Mouse (Mus musculus) midbrain, embryonic 14.5 days (tissue): ENCODE measurements around the gene Tmem208. TPM values are rescaled to one million over a fixed set of nuclear protein-coding genes. Genes with fewer than 3 reads are reported as not detected.

Experiments used
- ATAC-seq: fragments of 200-750 bp; cut with Nextera tagmentation; 2 replicates; pipeline ENCODE4 v1.8.0; 2017; ENCODE audit warnings: moderate number of reproducible peaks, moderate library complexity; ENCODE audit not compliant: low FRiP score, low TSS enrichment
- DNase-seq: peaks from one replicate; pipeline ENCODE4 v3.0.0-alpha.2; 2015
- H3K27ac ChIP-seq: fragments of 300-500 bp; sonication (generic); replicated peaks from 2 replicates; pipeline ENCODE4 v1.5.1; 2014; ENCODE audit warnings: mild to moderate bottlenecking, low read depth, low read length, moderate library complexity
- H3K27me3 ChIP-seq: fragments of 300-500 bp; sonication (generic); 2 replicates; pipeline ENCODE4 v1.6.1; 2014; ENCODE audit warnings: low read length, control low read depth, mixed read lengths; ENCODE audit not compliant: control insufficient read depth, insufficient read depth
- H3K36me3 ChIP-seq: fragments of 300-500 bp; sonication (generic); 2 replicates; pipeline ENCODE4 v1.6.1; 2014; ENCODE audit warnings: low read length, control low read depth; ENCODE audit not compliant: control insufficient read depth, insufficient read depth
- H3K4me1 ChIP-seq: fragments of 300-500 bp; sonication (generic); 2 replicates; pipeline ENCODE4 v1.6.1; 2014; ENCODE audit warnings: mild to moderate bottlenecking, antibody characterized with exemption, low read length, control low read depth; ENCODE audit not compliant: control insufficient read depth, insufficient read depth
- H3K4me2 ChIP-seq: fragments of 300-500 bp; sonication (generic); 2 replicates; pipeline ENCODE4 v1.6.1; 2014; ENCODE audit warnings: mild to moderate bottlenecking, low read length, moderate library complexity
- H3K4me3 ChIP-seq: fragments of 300-500 bp; sonication (generic); replicated peaks from 2 replicates; pipeline ENCODE4 v1.5.1; 2014; ENCODE audit warnings: low read depth, low read length
- H3K9ac ChIP-seq: fragments of 300-500 bp; sonication (generic); replicated peaks from 2 replicates; pipeline ENCODE4 v1.6.1; 2014; ENCODE audit warnings: mild to moderate bottlenecking, low read length, moderate library complexity
- H3K9me3 ChIP-seq: fragments of 300-500 bp; sonication (generic); 2 replicates; pipeline ENCODE4 v1.6.1; 2016; ENCODE audit warnings: low read length, control low read depth, mixed read lengths; ENCODE audit not compliant: control insufficient read depth
- WGBS: fragments of 180-500 bp; shearing (Covaris S2); extraction: QIAGEN DNeasy Blood & Tissue Kit; methylation state at CpG from one replicate; pipeline ENCODE4 v1.1.7; 2014; 5-methylcytosine and 5-hydroxymethylcytosine counted together
- polyA plus RNA-seq: library from polyadenylated mRNA; unstranded; fragments of >200 nt; fragmentation: Nextera tagmentation; extraction: Ambion mirVana; gene quantifications from 2 replicates; pipeline ENCODE4 v1.2.1, GENCODE M21; 2014

Gene Tmem208
- polyA plus RNA-seq, 1 experiment from 2014 or later, result 122 TPM

GRCm38 (mm10) chr8:105295256-105295655, 30.9 kb upstream of the Tmem208 start:
- ATAC-seq (no peak), DNase-seq (no peak)
- H3K27ac ChIP-seq, result no peak overlapping the region
- H3K36me3 ChIP-seq, result peaks cover 17% of the 10 kb centered on the region
- no peak overlapping the region for H3K4me3 ChIP-seq
- H3K4me2 ChIP-seq, result no peak overlapping the region
- WGBS, result 73% methylated on average over 11 of the region's 11 CpGs
- peaks cover 10% of the 10 kb centered on the region; the same call in 1 of the 2 replicates for H3K27me3 ChIP-seq
- H3K9ac ChIP-seq, result no peak overlapping the region
- peaks cover 18% of the 10 kb centered on the region for H3K4me1 ChIP-seq
- no peaks in the 10 kb centered on the region for H3K9me3 ChIP-seq

- Histone ChIP-seq H3K27me3 (peaks cover 3% of the 10 kb centered on the region; the same call in 1 of the 2 replicates), H3K4me1 (peaks cover 12% of the 10 kb centered on the region), H3K9me3 (no peaks in the 10 kb centered on the region), H3K36me3 (peaks cover 25% of the 10 kb centered on the region), H3K27ac (no peak within 1 kb of the TSS), H3K4me3 (peak within 1 kb of the TSS; percentile 97), H3K9ac (no peak within 1 kb of the TSS), H3K4me2 (peak within 1 kb of the TSS; percentile 95)
- DNase-seq (no peak), ATAC-seq (no peak)
- 71% methylated on average over 11 of the region's 11 CpGs for WGBS
Measured at GRCm38 (mm10) chr8:105295895-105296573, 30.1 kb upstream of the Tmem208 start, which contains the start of gene Exoc3l. Gene Exoc3l, minus strand, starts transcription at chr8:105296101.

- H3K4me3 ChIP-seq, result peak within 1 kb of the TSS; percentile 97
- ATAC-seq (peak; percentile 91), DNase-seq (peak; percentile 96)
- H3K27ac ChIP-seq, result peak within 1 kb of the TSS; percentile 68
- peak within 1 kb of the TSS; percentile 93 for H3K9ac ChIP-seq
- H3K36me3 ChIP-seq, result peaks cover 41% of the 10 kb centered on the region
- H3K27me3 ChIP-seq, result no peaks in the 10 kb centered on the region
- H3K9me3 ChIP-seq, result no peaks in the 10 kb centered on the region
- peak within 1 kb of the TSS; percentile 95 for H3K4me2 ChIP-seq
- H3K4me1 ChIP-seq, result peaks cover 12% of the 10 kb centered on the region
- WGBS, result under 1% methylated on average over 58 of the region's 58 CpGs
Measured at GRCm38 (mm10) chr8:105297511-105298192, 28.5 kb upstream of the Tmem208 start, which contains the start of gene E2f4. Gene E2f4, plus strand, starts transcription at chr8:105297663.

- no peak overlapping the region for H3K27ac ChIP-seq
- H3K4me2 ChIP-seq, result peak overlapping the region; percentile 95
- DNase-seq (no peak), ATAC-seq (no peak)
- 60% methylated on average over 18 of the region's 18 CpGs for WGBS
- no peaks in the 10 kb centered on the region for H3K27me3 ChIP-seq
- H3K9ac ChIP-seq, result peak overlapping the region; percentile 93
- no peaks in the 10 kb centered on the region for H3K9me3 ChIP-seq
- peaks cover 12% of the 10 kb centered on the region for H3K4me1 ChIP-seq
- H3K36me3 ChIP-seq, result peaks cover 51% of the 10 kb centered on the region
- H3K4me3 ChIP-seq, result peak overlapping the region; percentile 97
Measured at GRCm38 (mm10) chr8:105298351-105299252, 27.6 kb upstream of the Tmem208 start.

- no peak for ATAC-seq
Measured at GRCm38 (mm10) chr8:105299962-105300361, 26.2 kb upstream of the Tmem208 start.

GRCm38 (mm10) chr8:105303396-105303795, 22.8 kb upstream of the Tmem208 start:
- no peak for ATAC-seq
- H3K36me3 ChIP-seq, result peaks cover 87% of the 10 kb centered on the region

More at GRCm38 (mm10) chr8:105299962-105300361, 26.2 kb upstream of the Tmem208 start:
- Histone ChIP-seq H3K27ac (no peak overlapping the region), H3K4me2 (no peak overlapping the region), H3K4me1 (peaks cover 12% of the 10 kb centered on the region), H3K9me3 (no peaks in the 10 kb centered on the region), H3K27me3 (no peaks in the 10 kb centered on the region), H3K4me3 (no peak overlapping the region), H3K9ac (no peak overlapping the region), H3K36me3 (peaks cover 64% of the 10 kb centered on the region)
- 95% methylated on average over 8 of the region's 8 CpGs for WGBS
- DNase-seq, result no peak

GRCm38 (mm10) chr8:105303874-105304273, 22.3 kb upstream of the Tmem208 start:
- ATAC-seq, result no peak
- 89% methylated on average over 9 of the region's 9 CpGs for WGBS
- Histone ChIP-seq H3K4me2 (no peak overlapping the region), H3K4me3 (no peak overlapping the region), H3K36me3 (peaks cover 87% of the 10 kb centered on the region), H3K9me3 (no peaks in the 10 kb centered on the region), H3K27me3 (no peaks in the 10 kb centered on the region), H3K9ac (no peak overlapping the region), H3K27ac (no peak overlapping the region), H3K4me1 (peaks cover 13% of the 10 kb centered on the region; the same call in 1 of the 2 replicates)
- DNase-seq, result no peak

More at GRCm38 (mm10) chr8:105303396-105303795, 22.8 kb upstream of the Tmem208 start:
- H3K9ac ChIP-seq, result no peak overlapping the region
- no peak for DNase-seq
- no peaks in the 10 kb centered on the region for H3K9me3 ChIP-seq
- no peak overlapping the region for H3K27ac ChIP-seq
- H3K4me2 ChIP-seq, result no peak overlapping the region
- peaks cover 18% of the 10 kb centered on the region; the same call in 1 of the 2 replicates for H3K4me1 ChIP-seq
- H3K27me3 ChIP-seq, result no peaks in the 10 kb centered on the region
- WGBS, result 81% methylated on average over 8 of the region's 8 CpGs
- no peak overlapping the region for H3K4me3 ChIP-seq
